Mouse (Mus musculus) liver, postnatal 0 days (tissue): ENCODE data around the gene Gm17606. TPM values are rescaled to one million over a fixed set of nuclear protein-coding genes. Genes with fewer than 3 reads are reported as not detected.
A peak's percentile ranks its signal among the peaks of the same experiment; 100 is the strongest.

Source experiments
- ATAC-seq: fragments of 200-750 bp; cut with Nextera tagmentation; 2 replicates; pipeline ENCODE4 v1.8.0; 2017; ENCODE audit warnings: mild to moderate bottlenecking, moderate library complexity
- DNase-seq: peaks from one replicate; pipeline ENCODE4 v3.0.0-alpha.2; 2016
- H3K27ac ChIP-seq: fragments of 300-500 bp; sonication (generic); 2 replicates; pipeline ENCODE4 v1.5.1; 2014; ENCODE audit warnings: antibody characterized with exemption, moderate library complexity, mild to moderate bottlenecking, low read depth
- H3K27me3 ChIP-seq: fragments of 300-500 bp; sonication (generic); 2 replicates; pipeline ENCODE4 v1.6.1; 2014; ENCODE audit warnings: low read length, control low read depth, mixed read lengths; ENCODE audit not compliant: insufficient read depth
- H3K36me3 ChIP-seq: fragments of 300-500 bp; sonication (generic); replicated peaks from 2 replicates; pipeline ENCODE4 v1.6.1; 2014; ENCODE audit warnings: mild to moderate bottlenecking, control low read depth, low read length, moderate library complexity, mixed read lengths; ENCODE audit not compliant: insufficient read depth
- H3K4me1 ChIP-seq: fragments of 300-500 bp; sonication (generic); 2 replicates; pipeline ENCODE4 v1.6.1; 2014; ENCODE audit warnings: antibody characterized with exemption, mild to moderate bottlenecking, control low read depth; ENCODE audit not compliant: insufficient read depth
- H3K4me2 ChIP-seq: fragments of 300-500 bp; sonication (generic); 2 replicates; pipeline ENCODE4 v1.6.1; 2014; ENCODE audit warnings: low read depth, mild to moderate bottlenecking, low read length, moderate library complexity, mixed read lengths
- H3K4me3 ChIP-seq: fragments of 300-500 bp; sonication (generic); 2 replicates; pipeline ENCODE4 v1.5.1; 2014; ENCODE audit warnings: low read depth, low read length
- H3K9ac ChIP-seq: fragments of 300-500 bp; sonication (generic); replicated peaks from 2 replicates; pipeline ENCODE4 v1.6.1; 2014; ENCODE audit warnings: mild to moderate bottlenecking, moderate library complexity
- H3K9me3 ChIP-seq: fragments of 300-500 bp; sonication (generic); 2 replicates; pipeline ENCODE4 v1.6.1; 2016; ENCODE audit warnings: mild to moderate bottlenecking, control low read depth, low read length, mixed read lengths
- CTCF ChIP-seq: sonication (generic); IDR thresholded peaks from 2 replicates; pipeline ENCODE4 v1.5.1; 2016; ENCODE audit warnings: antibody characterized with exemption, low read depth
- EP300 ChIP-seq: IDR thresholded peaks from 2 replicates; pipeline ENCODE4 v1.6.1; 2016; ENCODE audit warnings: antibody characterized with exemption, low read depth, mild to moderate bottlenecking
- WGBS: fragments of 180-500 bp; shearing (Covaris S2); extraction: QIAGEN DNeasy Blood & Tissue Kit; methylation state at CpG from one replicate; pipeline ENCODE4 v1.1.7; 2014; ENCODE audit not compliant: insufficient replicate concordance; 5-methylcytosine and 5-hydroxymethylcytosine counted together
- polyA plus RNA-seq: library from polyadenylated mRNA; unstranded; fragments of >200 nt; fragmentation: Nextera tagmentation; extraction: Ambion mirVana; gene quantifications from 2 replicates; pipeline ENCODE4 v1.2.1, GENCODE M21; 2015

Gene Gm17606
- polyA plus RNA-seq, 1 experiment from 2014 or later: not detected

- TF ChIP-seq EP300 (no peak), CTCF (peak; percentile 54)
- no peak for DNase-seq
- H3K4me2 ChIP-seq: no peak overlapping the region
- no peaks in the 10 kb centered on the region for H3K27me3 ChIP-seq
- H3K4me3 ChIP-seq: no peak overlapping the region
- no peaks in the 10 kb centered on the region; the same call in 1 of the 2 replicates for H3K4me1 ChIP-seq
- ATAC-seq: no peak
- peaks cover 93% of the 10 kb centered on the region for H3K36me3 ChIP-seq
- WGBS: 89% methylated on average over 8 of the region's 8 CpGs
- no peak overlapping the region for H3K27ac ChIP-seq
- H3K9me3 ChIP-seq: no peaks in the 10 kb centered on the region
- no peak overlapping the region for H3K9ac ChIP-seq
Observed at GRCm38 (mm10) chr14:54646898-54647636, 6.3 kb downstream of the Gm17606 start.

GRCm38 (mm10) chr14:54647900-54648299 is 7.1 kb downstream of the Gm17606 start:
- Histone ChIP-seq H3K36me3 (peaks cover 85% of the 10 kb centered on the region), H3K27me3 (no peaks in the 10 kb centered on the region), H3K4me1 (peaks cover 8% of the 10 kb centered on the region), H3K9ac (no peak overlapping the region), H3K4me2 (no peak overlapping the region), H3K4me3 (no peak overlapping the region), H3K27ac (no peak overlapping the region), H3K9me3 (no peaks in the 10 kb centered on the region)
- 60% methylated on average over 4 of the region's 4 CpGs for WGBS
- DNase-seq (no peak), ATAC-seq (no peak)
- TF ChIP-seq EP300: no peak
- no peak for TF ChIP-seq CTCF

- TF ChIP-seq EP300: 0 out of 2 replicates have a peak, but pooled peaks have one; percentile 30
- peak; percentile 99 for TF ChIP-seq CTCF
- DNase-seq (peak; percentile 88), ATAC-seq (peak; percentile 75)
- WGBS: 62% methylated on average over 23 of the region's 23 CpGs
- H3K27ac ChIP-seq: 0 out of 2 replicates have a peak overlapping the region, but pooled peaks have one; percentile 22
- H3K4me2 ChIP-seq: no peak overlapping the region
- H3K9me3 ChIP-seq: no peaks in the 10 kb centered on the region
- H3K9ac ChIP-seq: no peak overlapping the region
- peaks cover 72% of the 10 kb centered on the region for H3K36me3 ChIP-seq
- no peak overlapping the region for H3K4me3 ChIP-seq
- no peaks in the 10 kb centered on the region for H3K27me3 ChIP-seq
- peaks cover 17% of the 10 kb centered on the region for H3K4me1 ChIP-seq
Observed at GRCm38 (mm10) chr14:54650621-54651454, 10.1 kb downstream of the Gm17606 start.

- Histone ChIP-seq H3K27ac (peak overlapping the region; percentile 22; the same call in 1 of the 2 replicates), H3K36me3 (peaks cover 72% of the 10 kb centered on the region), H3K27me3 (no peaks in the 10 kb centered on the region)
Observed at GRCm38 (mm10) chr14:54651556-54651955, 10.8 kb downstream of the Gm17606 start.

GRCm38 (mm10) chr14:54652787-54653186 is 12.0 kb downstream of the Gm17606 start:
- peak overlapping the region; percentile 76 for H3K9ac ChIP-seq
- DNase-seq (no peak), ATAC-seq (no peak)
- peaks cover 71% of the 10 kb centered on the region for H3K36me3 ChIP-seq
- H3K27ac ChIP-seq: peak overlapping the region; percentile 70; the same call in 1 of the 2 replicates
- H3K4me3 ChIP-seq: peak overlapping the region; percentile 64
- H3K4me1 ChIP-seq: peaks cover 17% of the 10 kb centered on the region
- no peaks in the 10 kb centered on the region for H3K27me3 ChIP-seq
- TF ChIP-seq EP300 (no peak), CTCF (no peak)
- 3% methylated on average over 7 of the region's 7 CpGs for WGBS
- peak overlapping the region; percentile 72 for H3K4me2 ChIP-seq
- H3K9me3 ChIP-seq: no peaks in the 10 kb centered on the region

More at GRCm38 (mm10) chr14:54651556-54651955, 10.8 kb downstream of the Gm17606 start:
- WGBS: 72% methylated on average over 4 of the region's 4 CpGs
- ATAC-seq (no peak), DNase-seq (no peak)
- no peak overlapping the region for H3K4me3 ChIP-seq
- no peak overlapping the region for H3K9ac ChIP-seq
- TF ChIP-seq CTCF (no peak), EP300 (no peak)
- H3K9me3 ChIP-seq: no peaks in the 10 kb centered on the region
- H3K4me2 ChIP-seq: 0 out of 2 replicates have a peak overlapping the region, but pooled peaks have one; percentile 72
- H3K4me1 ChIP-seq: peaks cover 17% of the 10 kb centered on the region

- Histone ChIP-seq H3K4me2 (peak overlapping the region; percentile 72), H3K27me3 (no peaks in the 10 kb centered on the region), H3K4me1 (peaks cover 17% of the 10 kb centered on the region), H3K36me3 (peaks cover 69% of the 10 kb centered on the region), H3K4me3 (peak overlapping the region; percentile 64), H3K9ac (peak overlapping the region; percentile 76), H3K9me3 (no peaks in the 10 kb centered on the region), H3K27ac (peak overlapping the region; percentile 70)
- TF ChIP-seq CTCF: no peak
- TF ChIP-seq EP300: no peak
- WGBS: under 1% methylated on average over 12 of the region's 12 CpGs
- ATAC-seq (peak; percentile 86), DNase-seq (peak; percentile 88)
Observed at GRCm38 (mm10) chr14:54653496-54653895, 12.7 kb downstream of the Gm17606 start.
